Mouse (Mus musculus) spleen, adult 2 months (tissue): ENCODE data around the gene M1ap.

Source experiments
- CTCF ChIP-seq: fragments of 200-500 bp; IDR thresholded peaks from 2 replicates; pipeline ENCODE4 v1.5.1; 2011; ENCODE audit warnings: mild to moderate bottlenecking, inconsistent platforms; ENCODE audit not compliant: insufficient read depth, insufficient read length, insufficient replicate concordance; ENCODE audit errors: extremely low read depth
- POLR2A ChIP-seq: fragments of 200-500 bp; IDR thresholded peaks from 2 replicates; pipeline ENCODE4 v1.6.1; 2011; ENCODE audit warnings: low read depth, low read length, inconsistent platforms

- TF ChIP-seq CTCF, result no peak
- no peak for TF ChIP-seq POLR2A
Measured at GRCm38 (mm10) chr6:82961664-82962063, 15.0 kb downstream of the M1ap start.
